Mouse (Mus musculus): ENCODE measurements around the gene Pik3c2g. TPM values are rescaled to one million over a fixed set of nuclear protein-coding genes. Genes with fewer than 3 reads are reported as not detected.
"Not testable (repeated sequence)": the region's sequence is repeated elsewhere in the genome, so short reads cannot be mapped to it uniquely, and the experiment has no call there.

Gene Pik3c2g
- total RNA-seq, 4 experiments from 2014 or later = 0.12 to 0.49 TPM; not detected in 2

DNA sequence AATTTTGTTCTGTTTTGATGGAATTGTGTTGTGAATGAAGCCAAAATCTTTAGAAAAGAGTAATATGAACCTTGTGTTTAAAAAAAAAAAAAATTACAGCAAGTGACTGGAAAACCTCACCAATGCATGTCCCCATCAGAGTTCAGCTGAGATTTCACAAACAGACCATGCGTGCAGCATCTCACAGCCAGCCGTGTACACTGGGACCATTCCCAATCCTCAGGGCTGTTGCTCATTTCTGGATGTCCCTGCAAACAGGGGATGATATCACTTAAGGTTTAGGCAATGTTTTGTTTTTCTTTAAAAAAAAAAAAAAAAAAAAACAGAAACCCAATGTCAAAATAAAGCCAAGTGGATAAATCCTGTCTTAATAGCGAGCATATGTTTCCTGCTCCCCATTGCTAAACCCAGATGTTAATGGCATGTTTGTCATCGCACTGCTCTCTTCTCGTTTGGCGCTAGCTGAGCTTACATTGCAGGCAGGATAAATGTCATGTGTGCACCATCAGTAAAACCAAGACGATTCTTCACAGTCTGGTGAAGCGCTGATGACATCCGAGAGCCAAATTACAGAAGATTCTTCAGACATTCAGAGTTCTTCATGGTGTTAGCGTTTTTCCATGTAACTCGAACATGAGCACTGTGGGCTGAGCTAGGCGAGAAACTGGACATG, 322.1 kb downstream of the Pik3c2g start:
- DNase-seq (ENCODE audit: low spot score in 2 of 2) = no peak

DNA sequence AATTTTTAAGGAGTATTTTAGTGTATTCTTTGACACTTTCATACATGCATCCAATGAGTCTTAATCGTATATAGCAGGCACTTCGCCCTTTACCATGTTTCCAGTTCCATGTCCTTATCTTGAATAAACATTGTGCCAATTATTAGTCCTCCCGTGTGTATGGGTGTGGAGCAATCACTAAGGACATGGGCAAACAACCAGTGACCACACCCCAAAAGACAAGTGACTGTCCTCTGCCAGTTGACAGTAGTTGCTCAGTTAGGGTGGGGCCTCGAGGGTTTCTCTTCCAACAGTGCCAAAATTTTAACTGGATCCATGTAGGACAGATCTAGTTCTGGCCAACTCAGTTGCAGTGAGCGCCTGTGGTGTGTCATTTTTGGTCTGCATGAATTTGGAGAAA, 341.7 kb downstream of the Pik3c2g start:
- no peak for DNase-seq (ENCODE audit: low spot score in 2 of 2)

DNA sequence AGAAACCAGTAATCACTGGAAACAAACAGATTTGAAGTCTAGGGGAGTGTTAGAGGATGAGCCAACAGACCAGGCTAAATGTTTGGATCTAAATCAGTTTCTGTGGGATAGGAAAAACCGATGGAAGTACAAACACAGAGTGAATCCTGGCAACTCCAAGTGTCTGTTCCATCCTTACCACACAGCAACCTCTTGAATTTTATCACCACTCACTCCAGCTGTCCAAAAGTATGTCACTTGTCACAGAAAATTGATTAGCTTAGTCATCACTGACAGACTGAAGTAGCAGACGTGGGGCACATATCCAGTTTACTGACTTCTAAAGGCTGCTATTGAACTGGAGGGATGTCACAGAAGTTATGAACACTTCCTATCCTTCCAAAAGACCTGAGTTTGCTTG, 347.8 kb downstream of the Pik3c2g start:
- DNase-seq (ENCODE audit: low spot score in 2 of 2) = peak in 1 of 2 experiments; percentile 17

DNA sequence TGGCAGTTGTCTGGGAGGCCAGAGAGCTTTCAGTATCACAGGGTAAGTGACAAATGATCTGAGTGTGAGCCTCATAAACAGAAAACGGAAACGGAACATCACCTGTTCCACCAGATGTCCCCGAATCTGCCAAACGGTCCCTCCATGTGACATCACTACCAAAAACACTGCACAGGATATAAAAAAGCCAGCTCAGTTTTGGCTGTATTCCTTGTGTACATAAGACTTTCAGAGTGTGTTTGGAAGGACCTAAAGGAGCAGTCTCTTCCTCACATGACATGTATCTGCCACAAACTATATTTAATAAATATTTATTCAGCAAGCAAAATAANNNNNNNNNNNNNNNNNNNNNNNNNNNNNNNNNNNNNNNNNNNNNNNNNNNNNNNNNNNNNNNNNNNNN, 350.6 kb downstream of the Pik3c2g start:
- not testable (repeated sequence) for DNase-seq (ENCODE audit: low spot score in 2 of 2)

DNA sequence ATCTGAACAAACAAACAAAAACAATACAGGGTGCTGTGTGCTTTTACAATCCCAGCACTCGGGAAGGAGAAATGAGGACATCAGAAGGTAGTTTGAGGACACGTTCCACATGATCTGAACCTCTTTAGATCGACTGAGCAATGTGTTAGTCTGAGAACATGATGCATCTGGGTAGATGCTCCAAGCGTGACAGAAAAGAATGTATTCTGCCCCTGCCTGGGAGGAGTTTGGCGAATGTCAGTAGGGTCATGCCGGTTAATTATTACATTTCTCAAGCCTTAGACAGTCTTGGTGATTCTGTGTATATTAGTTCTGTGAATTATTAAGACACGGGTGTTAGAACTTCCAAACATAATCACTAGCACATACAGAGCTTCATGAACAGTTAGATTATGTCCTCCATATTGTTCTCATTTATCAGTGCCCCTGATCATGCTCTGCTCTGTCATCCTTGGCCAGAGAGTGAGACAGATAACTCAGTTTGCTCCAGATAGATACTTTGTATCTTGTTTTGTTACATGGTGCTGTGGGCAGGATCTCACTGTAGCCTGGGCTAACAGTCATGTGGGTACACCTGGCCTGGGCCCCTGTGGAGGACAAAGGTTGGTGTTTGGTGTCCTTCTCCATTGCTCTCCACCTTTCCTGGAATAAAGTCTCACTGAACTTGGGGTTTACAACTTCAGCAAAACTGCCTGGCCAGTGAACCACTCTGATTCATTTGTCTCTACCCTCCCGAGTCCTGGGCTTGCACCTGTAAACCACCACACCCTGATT, 360.3 kb downstream of the Pik3c2g start:
- no peak for DNase-seq (ENCODE audit: low spot score in 2 of 2)

DNA sequence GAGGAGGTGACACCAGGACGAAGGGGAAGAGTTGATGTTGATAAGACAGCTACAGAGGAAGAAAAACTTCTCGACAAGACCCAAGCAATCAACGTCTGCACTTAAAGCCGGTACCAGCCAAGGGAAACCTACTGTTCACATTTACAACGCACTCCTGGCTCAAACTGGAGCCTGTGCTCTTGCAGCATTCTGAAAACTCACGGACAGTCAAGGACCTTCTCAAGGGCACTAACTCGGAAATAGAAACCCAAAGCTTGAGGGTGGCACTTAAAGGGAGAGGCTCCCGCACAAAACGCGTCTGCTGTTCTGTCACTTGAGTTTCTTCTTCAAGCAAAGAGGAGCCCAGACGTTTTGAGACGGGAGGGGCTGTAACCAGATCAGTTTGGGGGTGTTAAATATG, 366.6 kb downstream of the Pik3c2g start:
- no peak for DNase-seq (ENCODE audit: low spot score in 2 of 2)

DNA sequence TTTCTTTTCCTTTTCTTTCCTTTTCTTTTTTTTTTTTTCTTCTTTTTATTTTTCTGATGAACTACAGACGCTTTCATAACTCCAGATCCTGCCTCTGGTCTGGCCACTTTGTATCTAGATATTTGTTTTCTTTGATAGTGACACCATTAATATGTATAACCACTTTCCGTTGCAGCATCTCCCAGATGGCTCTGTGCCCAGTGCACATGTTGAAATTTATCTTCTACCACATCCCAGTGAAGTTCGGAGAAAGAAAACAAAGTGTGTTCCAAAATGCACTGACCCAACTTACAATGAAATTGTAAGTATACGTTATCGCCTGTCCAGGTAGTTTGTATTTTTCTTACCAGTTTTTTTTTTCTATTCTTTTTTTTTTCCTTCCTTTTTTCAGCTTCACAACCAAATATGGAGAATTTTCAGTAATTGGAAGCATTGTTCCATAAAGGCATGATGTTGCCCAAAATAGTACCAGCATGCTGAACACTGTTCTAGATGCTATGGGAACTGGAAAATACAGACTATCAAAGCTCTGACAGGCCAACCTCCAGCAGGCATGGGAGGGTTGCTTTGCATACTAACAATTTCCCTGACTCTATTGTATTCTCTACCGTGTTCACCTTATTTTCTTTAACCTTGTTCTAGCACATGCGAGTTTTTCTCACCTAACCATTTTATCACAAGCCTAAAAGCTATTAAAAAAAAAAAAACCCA, 370.7 kb downstream of the Pik3c2g start:
- DNase-seq (ENCODE audit: low spot score in 2 of 2) = no peak

DNA sequence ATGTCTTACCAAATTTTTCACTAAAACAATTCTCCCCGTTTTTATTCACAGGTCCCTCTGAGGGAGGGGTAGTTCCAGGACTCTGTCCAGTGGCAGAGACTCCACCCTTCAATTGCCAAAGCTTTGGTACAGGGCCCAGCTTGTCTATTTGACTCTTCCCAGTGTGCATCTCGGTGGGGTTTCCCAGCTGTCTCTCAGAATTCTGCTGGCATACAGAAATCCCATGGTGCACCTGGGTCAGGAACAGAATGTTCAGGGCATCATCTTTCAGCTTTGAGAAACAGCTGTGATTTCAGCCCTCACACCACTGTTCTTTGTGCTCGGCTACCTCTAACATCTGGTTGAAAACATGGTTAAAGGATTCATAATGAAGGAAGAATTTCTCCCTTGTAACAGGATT, 376.8 kb downstream of the Pik3c2g start:
- no peak for DNase-seq (ENCODE audit: low spot score in 2 of 2)

DNA sequence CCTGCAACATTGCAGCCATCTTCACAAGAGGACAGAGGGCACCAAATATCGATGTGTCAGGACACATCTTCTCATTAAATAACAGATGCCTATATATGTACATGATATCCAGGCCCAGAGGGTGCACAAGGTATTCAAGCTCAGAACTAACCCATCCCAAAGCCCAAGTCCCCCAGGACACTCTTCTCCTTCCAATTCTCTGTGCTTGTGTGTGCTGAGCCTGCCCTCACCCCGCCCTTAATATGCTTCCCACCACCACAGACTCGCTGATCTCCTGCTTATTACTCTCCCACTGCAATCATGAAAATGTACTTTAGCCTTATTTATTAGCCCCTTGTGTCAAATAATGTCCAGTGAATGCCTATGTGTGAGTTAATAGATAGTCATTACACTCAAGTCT, 377.9 kb downstream of the Pik3c2g start:
- DNase-seq (ENCODE audit: low spot score in 2 of 2) = no peak

DNA sequence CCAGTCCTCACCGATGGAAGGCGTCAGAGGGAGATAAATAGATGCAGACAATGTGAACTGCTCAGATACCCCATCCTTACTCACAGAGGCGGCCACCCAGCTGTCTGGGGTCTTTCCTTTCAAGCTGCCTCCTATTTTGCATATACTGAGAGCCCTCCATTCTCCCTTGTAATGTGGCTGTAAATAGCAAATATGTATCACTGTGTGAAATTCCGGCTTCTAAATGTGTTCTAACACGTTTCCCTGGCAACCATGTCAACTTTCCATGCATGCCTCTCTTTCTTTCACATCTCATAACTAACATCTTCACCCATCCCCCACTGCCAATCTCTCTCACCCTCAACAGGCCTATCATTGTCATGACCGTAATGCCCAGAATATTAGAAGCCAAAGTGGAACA, 379.7 kb downstream of the Pik3c2g start:
- no peak for DNase-seq (ENCODE audit: low spot score in 2 of 2)

DNA sequence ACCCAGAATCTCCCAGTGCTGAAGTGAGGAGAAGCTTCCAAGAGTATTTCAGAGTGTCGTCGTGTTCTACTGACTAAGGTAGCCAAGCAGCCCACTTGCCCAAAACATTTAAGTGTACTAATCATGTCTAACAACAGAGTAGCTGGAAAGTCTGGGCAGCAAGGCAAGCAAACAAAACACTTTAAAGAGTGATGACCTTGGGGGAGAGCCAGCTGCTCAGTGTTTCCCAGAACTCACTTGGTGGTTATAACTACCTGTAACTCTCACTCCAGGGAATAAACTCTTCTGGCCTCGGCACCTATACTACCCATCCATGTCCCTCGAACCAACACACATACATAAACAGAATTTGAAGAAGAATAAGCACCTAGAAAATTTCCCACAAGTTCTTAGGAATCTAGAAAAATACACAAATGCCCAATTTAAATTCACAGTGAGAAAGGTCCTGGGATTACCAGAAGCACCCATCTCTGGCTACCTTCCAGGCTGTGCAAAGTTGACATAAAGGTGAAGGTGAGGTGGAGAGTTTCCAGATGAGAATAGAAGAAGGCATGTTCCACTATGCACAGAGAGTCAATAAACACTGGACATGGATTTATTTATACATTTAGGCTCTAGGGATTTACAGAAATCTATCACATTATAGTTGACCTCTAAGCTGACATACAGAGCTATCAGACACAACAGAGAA, 384.7 kb downstream of the Pik3c2g start:
- DNase-seq (ENCODE audit: low spot score in 2 of 2) = no peak

DNA sequence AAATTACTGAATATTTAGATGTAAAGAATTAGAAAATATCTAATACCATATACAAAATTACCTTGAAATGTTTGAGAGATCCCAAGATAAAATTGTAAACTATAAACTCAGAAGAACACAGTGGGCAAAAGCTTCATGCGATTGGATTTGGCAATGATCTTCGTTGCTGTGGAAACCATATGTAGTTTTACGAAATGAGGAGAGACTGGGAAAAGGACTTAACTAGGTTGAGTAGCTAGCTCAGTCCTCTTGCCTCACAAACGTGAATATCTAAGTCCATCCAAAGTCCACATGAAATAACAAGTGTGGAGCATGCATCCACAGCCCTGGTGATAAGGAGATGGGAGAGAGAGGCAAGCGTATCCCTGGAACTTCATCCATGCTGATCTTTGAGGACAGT, 387.6 kb downstream of the Pik3c2g start:
- DNase-seq (ENCODE audit: low spot score in 2 of 2) = no peak

DNA sequence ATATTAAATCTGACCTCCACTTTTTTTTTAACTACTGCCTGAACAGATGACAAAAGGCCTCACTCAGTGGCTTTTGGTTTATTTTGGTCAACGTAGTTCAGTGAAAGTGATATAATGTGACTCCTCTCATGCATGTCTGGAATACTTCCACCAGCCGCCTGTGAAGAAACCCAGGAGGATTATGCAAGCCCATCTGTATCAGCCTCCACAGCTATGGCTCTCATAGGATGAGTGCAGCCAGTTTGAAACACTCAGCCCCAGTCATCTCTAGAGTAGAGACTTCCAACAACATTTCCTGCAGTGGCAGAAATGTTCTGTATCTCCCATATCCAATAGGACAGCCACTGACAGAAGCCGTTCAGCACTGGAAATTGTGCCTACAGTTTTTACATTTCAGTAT, 391.1 kb downstream of the Pik3c2g start:
- DNase-seq (ENCODE audit: low spot score in 2 of 2) = no peak

DNA sequence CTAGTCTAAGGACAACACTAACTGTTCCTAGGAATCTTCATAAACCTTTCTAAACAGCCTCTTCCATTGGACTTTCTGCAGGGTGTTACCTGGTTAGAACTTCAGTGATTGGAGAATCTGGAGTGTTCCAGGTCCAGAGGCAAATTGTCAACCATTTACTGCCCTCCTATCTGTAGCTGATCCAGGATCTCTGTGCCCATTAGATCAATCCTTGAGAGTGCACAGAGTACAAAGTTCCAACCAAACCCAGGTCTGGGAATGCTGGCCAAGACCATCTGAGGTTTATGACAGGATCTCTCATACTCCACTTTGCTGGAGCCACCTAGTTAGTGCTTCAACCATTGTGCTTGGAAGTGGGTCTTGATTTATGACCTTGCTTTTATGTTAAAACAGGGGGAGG, 394.0 kb downstream of the Pik3c2g start:
- DNase-seq (ENCODE audit: low spot score in 2 of 2) = no peak

DNA sequence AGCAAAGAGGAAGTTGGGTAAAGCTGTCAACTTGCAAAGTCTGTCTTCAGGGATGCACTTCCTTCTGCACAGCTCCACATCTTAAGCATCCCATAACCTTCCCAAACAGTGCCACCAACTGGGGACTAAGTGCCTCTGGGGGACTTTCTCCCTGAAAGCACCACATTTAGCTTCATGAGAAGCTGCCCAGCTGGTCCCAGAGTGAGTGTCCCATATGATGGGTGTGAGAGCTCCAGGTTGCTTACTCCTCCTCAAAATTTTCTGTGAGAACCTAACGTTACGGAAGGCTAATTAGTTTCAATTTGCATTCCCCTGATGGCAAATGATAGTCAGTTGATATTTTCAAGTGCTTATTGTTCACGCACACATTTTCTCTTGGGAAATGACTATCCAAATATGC, 397.0 kb downstream of the Pik3c2g start:
- peak; percentile 16 to 32 for DNase-seq (ENCODE audit: low spot score in 2 of 2)

DNA sequence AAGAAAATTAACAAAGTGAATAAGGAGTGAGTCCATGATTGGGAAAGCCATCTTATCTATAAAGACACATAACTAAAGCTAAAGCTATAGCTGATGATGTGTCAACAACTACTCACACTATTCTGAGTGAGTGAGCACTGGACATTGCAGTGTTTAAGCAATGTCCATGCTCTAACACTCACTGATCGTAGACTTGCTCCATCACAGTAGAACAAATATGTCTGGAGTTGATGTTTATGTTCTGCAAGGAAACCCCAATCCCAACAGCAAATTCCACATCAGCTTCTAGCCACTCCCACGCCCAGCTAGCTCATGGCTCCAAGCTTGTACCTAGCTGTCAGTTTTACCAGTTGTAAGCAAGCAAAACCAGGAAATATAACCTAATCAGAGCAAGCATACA, 399.5 kb downstream of the Pik3c2g start:
- no peak for DNase-seq (ENCODE audit: low spot score in 2 of 2)

DNA sequence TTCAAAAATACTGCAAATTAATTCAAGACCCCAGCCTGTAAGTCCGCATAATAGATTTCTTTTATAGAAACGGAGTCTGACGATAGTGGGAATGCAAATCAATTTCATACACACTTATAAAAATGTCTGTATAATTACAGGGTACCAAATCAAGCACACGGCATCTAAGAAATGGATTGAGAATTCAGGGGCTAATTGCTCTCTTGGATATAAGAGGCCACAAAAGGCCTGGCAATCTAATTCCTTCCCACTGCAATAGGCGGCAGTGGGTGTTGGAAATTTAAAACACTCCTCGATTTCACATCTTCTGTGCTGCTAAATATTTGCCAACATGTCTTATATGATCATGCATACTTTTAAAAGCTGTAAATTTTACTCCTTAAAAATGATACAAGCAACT, 402.1 kb downstream of the Pik3c2g start:
- no peak for DNase-seq (ENCODE audit: low spot score in 2 of 2)

DNA sequence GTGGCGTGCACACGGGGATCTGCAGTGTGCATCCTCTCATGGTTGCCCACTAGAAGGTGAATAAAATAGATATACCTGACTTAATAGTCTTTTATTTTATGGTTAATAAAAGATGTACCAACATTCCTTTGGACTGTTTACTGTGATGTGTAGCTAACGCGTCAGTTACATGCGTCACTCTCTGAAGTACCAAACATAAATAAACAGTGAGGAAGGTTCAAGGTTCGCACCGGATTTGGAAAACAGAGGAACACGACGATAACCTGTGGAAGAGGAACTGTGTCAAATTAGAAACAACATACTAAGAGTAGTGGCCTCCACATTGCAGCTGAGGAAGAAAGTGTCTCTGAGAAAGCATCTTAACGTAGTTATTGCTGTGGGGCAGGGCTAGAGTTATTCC, 402.6 kb downstream of the Pik3c2g start:
- no peak for DNase-seq (ENCODE audit: low spot score in 2 of 2)

DNA sequence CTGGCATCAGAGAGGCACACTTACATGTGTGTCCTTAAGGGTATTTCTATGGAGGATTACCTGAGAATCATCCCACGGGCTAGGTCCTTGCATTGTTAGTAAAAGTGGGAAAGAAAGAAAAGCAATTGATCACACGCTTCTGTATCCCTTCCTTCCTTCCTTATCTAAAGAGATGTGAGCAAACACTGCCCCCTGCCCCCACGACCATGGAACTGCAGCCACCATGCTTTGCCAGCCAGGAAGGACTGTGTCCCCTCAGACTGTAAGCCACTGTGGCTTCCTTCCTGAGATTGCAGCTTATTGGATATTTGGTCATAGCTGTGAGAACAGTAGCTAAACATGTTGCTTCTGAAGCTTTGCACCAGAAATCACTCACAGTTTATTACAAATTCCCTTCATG, 418.2 kb downstream of the Pik3c2g start:
- DNase-seq (ENCODE audit: low spot score in 2 of 2) = no peak
